Mouse (Mus musculus) right cerebral cortex, postnatal 10 days (tissue): ENCODE results near the gene Gm30191.
"Not testable (repeated sequence)": the region's sequence is repeated elsewhere in the genome, so short reads cannot be mapped to it uniquely, and the experiment has no call there.

Experiments used
- DNase-seq, 2 experiments: peaks; one replicate each; pipeline ENCODE4 v3.0.0; 2021; ENCODE audit warnings: low spot score in 2 of 2

The Gm30191 gene

GRCm38 (mm10) chr4:134251241-134252130, 4.8 kb downstream of the Gm30191 start:
- DNase-seq = peak; percentile 72 to 76

- DNase-seq = peak in 1 of 2 experiments; percentile 35
Measured at GRCm38 (mm10) chr4:134252131-134252910, 5.6 kb downstream of the Gm30191 start.

- no peak for DNase-seq
Measured at GRCm38 (mm10) chr4:134252911-134253721, 6.4 kb downstream of the Gm30191 start.

GRCm38 (mm10) chr4:134253722-134254324, 7.1 kb downstream of the Gm30191 start, which contains the start of gene Grrp1:
TSS of gene Grrp1 (minus strand) at chr4:134254106.
- no peak for DNase-seq

GRCm38 (mm10) chr4:134254835-134255234, 8.1 kb downstream of the Gm30191 start:
- DNase-seq = no peak

- DNase-seq = no peak
Measured at GRCm38 (mm10) chr4:134255854-134256253, 9.1 kb downstream of the Gm30191 start.

- no peak for DNase-seq
Measured at GRCm38 (mm10) chr4:134256407-134257197, 9.9 kb downstream of the Gm30191 start.

- DNase-seq = no peak
Measured at GRCm38 (mm10) chr4:134257198-134258009, 10.7 kb downstream of the Gm30191 start.

- no peak for DNase-seq
Measured at GRCm38 (mm10) chr4:134258354-134258753, 11.6 kb downstream of the Gm30191 start.

GRCm38 (mm10) chr4:134263191-134263590, 16.5 kb downstream of the Gm30191 start:
- peak in 1 of 2 experiments; percentile 53 for DNase-seq

- DNase-seq = no peak
Measured at GRCm38 (mm10) chr4:134265860-134266585, 19.3 kb downstream of the Gm30191 start.

- DNase-seq = no peak
Measured at GRCm38 (mm10) chr4:134268102-134268655, 21.4 kb downstream of the Gm30191 start.

GRCm38 (mm10) chr4:134269622-134270021, 22.9 kb downstream of the Gm30191 start:
- DNase-seq = not testable (repeated sequence)

- DNase-seq = no peak
Measured at GRCm38 (mm10) chr4:134271979-134272378, 25.2 kb downstream of the Gm30191 start.

- no peak for DNase-seq
Measured at GRCm38 (mm10) chr4:134272731-134273416, 26.1 kb downstream of the Gm30191 start.

GRCm38 (mm10) chr4:134273417-134274345, 26.9 kb downstream of the Gm30191 start:
- DNase-seq = no peak

GRCm38 (mm10) chr4:134284942-134285341, 38.2 kb downstream of the Gm30191 start:
- no peak for DNase-seq
